Mouse (Mus musculus): ENCODE measurements around the gene Sgsh.

Sgsh gene

DNA sequence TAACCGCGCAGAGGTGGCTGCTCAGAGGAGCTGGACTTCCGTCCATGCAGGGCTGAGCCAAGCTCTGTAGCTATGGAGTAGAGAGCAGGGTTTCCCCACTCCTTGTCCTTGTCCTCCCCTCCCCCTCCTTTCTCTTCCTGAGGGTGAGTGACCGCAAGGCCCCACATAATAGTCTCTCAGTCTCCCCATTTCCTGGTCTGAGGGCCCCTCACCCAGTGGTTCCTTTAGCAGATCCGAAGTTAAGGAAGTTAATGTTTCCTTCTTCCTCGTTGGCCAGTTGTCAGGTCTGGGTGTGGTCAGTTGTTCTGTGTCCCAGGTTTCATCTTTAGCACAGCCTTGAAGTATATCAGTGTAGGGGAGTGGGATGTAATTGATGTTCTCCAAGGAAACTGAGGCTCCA is 20.1 kb upstream of the Sgsh start:
- no peak for DNase-seq (ENCODE audit: low spot score in 2 of 2)

DNA sequence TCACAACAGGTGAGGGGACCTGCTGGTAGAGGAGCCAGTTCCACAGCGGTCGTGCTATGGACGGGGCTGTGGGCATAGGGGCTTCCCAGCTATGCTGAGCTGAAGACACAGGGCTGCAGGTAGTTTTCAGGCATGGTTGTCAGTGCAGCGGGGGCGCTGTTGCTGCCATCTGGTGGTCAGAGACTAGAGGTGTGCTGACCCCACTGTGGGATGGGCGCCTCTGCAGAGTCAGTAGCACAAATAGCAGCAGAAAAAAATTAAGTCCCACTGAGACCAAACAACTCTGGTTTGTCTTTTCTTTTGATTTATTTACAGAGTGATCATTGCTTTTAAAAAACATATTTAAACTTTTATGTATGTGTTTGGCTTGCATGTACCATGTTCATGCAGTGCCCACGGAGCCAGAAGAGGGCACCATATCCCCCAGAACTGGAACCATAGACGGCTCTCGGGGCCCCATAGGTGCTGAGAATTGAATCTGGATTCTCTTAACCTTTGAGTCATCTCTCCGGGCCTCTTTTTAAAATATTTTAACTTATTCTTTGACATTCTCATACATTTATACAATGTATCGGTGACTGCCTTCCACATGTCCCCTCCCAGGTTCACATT is 8.3 kb upstream of the Sgsh start:
- peak in 1 of 2 experiments; percentile 26 for DNase-seq (ENCODE audit: low spot score in 2 of 2)

- no peak for DNase-seq (ENCODE audit: low spot score in 2 of 2)
These were observed 7.6 kb upstream of the Sgsh start for GRCm38 (mm10) chr11:119362769-119363533.

DNA sequence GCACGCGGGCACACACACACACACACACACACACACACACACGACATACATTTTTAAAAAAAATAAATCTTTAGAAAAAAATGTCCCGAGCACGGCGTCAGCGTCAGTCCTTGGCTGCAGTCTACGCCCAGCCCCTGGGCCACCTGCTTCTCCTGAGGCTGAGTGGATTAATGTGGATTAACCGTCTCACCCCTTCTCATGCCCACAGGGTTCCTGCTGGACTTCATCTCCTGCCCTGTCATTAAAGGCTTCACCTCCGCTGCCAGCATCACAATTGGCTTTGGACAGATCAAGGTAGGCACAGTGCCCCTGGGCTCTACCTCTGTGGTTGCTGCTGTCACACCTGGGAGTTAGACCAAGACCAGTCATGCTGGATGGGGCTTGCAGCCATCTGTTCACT is 3.8 kb upstream of the Sgsh start:
- no peak for DNase-seq (ENCODE audit: low spot score in 2 of 2)

DNA sequence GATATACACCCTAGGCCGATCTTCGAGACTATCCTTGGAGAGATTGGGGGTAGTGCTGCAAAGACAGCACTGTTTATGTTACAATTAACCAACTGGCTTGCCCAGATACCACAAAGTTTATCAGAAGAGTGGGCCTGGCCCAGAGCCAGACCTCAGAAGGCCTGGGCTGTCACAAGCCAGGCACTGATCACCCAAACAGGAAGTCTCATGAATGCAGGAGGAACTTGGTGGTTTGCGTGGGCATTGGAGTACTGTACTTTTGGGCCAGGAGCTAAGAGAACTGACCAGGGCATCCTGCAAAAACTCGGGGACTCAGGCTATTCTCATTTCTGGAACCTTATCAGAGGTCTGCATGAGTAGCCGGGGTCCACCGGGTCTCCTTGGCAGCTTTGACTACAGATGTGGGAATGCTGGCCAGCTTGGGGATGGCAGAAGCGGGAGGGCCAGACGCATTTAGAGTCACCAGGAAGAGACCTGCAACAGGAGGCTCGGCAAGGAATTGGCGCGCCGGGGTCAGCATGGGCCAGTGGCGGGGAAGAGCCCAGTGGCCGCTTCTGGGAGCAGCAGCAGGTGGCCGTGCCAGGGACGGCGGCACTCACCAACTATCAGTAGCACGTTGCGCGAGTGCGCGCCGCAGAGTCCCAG is 416 bp downstream of the Sgsh start:
- DNase-seq (ENCODE audit: low spot score in 2 of 2) = peak in 1 of 2 experiments; percentile 7

DNA sequence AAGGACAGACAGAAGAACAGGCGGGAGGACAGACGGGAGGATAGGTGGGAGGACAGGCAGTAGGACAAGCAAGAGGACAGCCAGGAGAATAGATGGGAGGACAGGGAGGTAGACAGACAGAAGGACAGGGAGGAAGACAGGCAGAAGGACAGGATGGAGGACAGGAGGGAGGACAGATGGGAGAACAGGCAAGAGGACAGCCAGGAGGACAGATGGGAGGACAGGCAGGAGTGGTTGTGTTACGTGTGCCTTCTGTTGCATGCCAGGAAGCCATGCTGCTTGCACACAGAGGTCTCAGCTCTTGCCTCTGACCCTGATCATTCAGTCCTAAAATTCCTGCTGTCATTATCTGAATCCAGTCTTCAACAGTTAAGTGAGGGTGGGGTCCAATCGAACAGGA is 1.4 kb downstream of the Sgsh start:
- no peak for DNase-seq (ENCODE audit: low spot score in 2 of 2)

- DNase-seq (ENCODE audit: low spot score in 2 of 2) = no peak
These were observed 3.2 kb downstream of the Sgsh start for GRCm38 (mm10) chr11:119352113-119352512.

- no peak for DNase-seq (ENCODE audit: low spot score in 2 of 2)
These were observed 8.2 kb downstream of the Sgsh start for GRCm38 (mm10) chr11:119347125-119347524.

DNA sequence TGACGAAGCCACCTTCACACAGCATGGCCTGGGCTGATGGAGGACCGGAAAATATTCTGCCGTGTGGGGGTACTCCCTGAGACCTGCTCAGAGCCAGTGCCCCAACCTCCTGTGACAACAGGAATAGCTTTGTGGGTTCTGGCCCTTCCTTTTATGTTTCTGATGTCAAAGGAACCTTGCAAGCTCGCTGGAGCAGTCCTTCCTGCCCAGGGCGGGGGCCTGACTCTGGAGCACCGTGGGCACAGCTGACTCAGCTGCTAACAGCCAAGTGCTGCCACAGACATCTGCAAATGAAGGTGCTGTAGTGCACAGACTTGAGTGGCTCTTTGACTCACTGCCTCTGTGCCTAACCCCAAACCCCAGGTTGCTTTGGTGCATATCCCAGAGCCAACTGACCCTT is 10.5 kb downstream of the Sgsh start:
- DNase-seq (ENCODE audit: low spot score in 2 of 2) = no peak

DNA sequence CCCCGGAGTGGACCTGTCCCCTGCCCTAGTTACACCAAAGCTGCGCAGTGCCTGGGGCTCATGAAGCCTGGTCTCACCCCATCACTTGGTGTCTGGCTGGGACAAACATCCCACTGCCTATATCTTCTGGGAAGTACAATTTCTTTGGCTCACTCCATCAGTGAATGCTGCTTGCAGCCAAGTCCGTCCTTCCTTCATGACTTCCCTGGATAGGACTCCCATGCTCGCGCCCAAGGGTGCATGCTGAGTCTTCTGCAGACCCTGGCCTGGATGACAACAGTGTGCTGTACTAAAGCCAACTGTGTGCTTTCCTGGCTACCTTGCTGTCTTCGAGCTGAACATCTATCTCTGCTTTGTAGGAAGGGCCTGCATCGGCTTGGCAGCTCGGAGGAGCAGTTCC is 11.2 kb downstream of the Sgsh start:
- DNase-seq (ENCODE audit: low spot score in 2 of 2) = no peak

DNA sequence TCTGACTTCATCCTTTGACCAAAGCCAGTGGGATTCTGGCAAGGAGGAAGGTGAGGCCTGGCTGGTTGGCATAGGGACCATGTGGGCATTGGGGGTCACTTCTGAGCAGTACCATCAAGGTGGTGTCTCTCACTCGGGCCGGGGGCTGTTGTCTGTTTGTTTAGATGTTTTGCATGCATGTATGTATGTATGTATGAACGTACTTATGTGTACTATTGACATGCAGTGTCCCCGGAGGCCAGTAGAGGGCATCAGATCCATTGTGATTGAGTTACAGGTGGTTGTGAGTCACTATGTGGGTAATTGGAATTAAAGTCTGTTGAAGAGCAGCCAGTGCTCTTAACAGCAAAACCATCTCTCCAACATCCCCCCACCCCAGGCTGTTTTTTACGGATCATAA is 15.7 kb downstream of the Sgsh start:
- DNase-seq (ENCODE audit: low spot score in 2 of 2) = peak; percentile 58 to 64

GRCm38 (mm10) chr11:119339179-119339578 is 16.2 kb downstream of the Sgsh start:
- DNase-seq (ENCODE audit: low spot score in 2 of 2) = no peak

DNA sequence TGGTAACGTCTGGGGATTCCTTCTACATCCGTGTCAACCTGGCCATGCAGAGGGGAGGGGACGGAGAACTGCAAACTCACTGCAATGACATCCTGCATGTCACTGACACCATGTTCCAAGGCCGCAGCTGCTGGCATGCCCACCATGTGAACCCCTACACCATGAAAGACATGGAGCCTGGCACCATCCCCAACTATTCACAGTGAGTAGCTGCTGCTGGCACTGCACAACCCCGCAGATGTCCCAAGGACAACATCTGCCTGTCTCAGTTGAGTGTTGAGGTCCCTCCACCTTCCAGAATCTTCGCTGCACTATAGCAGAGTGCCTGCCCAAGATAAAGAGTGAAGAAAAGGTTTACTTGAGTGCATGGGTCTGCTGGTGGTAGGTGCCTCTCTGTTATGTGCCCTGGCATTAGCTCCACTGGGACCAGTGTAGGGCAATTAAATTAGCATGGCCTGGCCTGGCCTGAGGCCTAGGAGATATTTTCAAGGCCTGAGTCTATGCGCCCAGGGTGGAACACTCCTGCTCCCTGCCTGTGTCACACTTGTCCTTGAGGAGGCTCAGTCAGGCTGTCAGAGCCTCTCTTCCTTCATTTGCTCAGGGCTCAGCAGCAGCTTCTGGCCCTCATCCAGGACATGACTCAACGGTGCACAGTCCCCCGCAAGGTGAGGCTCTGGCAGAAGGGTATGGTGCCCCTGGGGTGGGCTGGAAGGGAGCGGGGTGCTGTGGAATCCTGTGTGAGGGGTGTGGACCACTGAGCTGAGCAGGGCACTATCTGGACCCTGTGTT is 16.9 kb downstream of the Sgsh start:
- no peak for DNase-seq (ENCODE audit: low spot score in 2 of 2)

DNA sequence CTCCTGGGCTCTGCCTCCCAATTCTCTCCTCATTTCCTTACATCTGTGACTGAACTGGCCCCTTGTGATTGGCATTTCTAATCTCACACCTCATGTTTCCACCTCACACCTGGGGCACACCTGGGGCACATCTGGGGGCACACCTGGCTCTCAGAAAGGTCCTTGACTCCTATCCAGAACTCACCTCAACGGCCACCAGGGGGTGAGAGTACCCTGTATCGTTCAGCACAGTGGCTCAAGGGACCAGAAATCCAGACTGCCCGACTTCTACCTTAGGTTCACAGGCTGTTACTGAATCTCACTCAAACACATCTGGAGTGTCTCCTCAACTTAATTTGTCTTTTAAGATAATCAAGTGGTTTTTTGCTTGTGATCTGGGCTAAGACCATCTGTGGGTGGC is 23.4 kb downstream of the Sgsh start:
- no peak for DNase-seq (ENCODE audit: low spot score in 2 of 2)

DNA sequence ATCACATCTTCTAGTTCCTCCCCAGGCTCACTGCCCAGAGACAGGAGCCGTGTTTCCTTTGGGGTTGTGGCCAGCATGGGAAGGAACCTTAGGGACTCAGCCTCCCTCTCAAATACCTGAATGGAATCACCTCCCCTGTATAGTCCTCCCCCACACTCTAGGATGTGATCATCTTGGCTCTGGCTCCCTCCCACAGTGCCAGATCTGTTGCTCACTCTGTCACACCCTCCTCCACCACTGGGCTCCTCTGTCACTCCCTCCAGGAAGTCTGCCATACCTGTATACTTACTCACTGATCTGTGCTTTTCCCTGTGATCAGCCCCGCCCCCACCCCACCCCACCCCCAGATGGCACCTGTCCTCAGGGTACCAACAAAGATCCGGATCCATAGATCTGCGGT is 24.7 kb downstream of the Sgsh start:
- no peak for DNase-seq (ENCODE audit: low spot score in 2 of 2)

DNA sequence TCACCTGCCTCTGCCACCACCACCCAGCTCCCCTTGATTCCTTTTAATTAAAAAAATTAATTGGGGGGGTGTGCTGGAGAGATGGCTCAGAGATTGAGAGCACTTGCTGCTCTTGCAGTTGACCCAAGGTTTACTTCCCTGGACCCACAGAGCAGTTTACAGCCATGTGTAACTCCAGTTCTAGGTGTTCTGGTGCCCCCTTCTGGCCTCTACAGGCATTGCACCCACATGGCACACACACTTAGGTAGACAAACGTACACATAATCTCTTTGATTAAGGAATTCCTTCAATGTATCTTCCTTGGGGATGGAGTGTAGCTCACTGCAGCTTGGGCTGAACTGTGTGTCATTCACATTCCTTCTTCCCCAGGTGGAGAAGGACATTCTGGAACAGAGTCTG is 30.3 kb downstream of the Sgsh start:
- no peak for DNase-seq (ENCODE audit: low spot score in 2 of 2)

- DNase-seq (ENCODE audit: low spot score in 2 of 2) = no peak
These were observed 32.8 kb downstream of the Sgsh start for GRCm38 (mm10) chr11:119322521-119322920.

DNA sequence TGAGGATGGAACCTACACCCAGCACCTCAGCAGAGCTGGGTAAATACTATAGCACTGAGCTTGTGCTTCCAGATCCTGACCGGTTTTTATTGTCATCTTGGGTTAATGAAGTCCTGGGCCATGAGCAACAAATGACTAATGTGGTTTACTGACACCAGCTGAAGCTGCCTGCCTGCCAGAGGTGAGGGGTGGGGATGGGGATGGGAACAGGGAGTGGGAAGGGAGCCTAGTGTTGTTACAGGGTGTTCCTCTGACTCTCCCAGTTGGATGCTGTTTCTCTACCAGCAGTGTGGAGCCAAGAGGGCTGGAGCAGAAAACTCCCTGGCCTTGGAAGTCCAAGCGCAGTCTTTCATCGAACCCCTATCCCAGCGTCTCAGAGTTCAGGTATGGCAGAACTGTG is 38.6 kb downstream of the Sgsh start:
- DNase-seq (ENCODE audit: low spot score in 2 of 2) = no peak

GRCm38 (mm10) chr11:119314252-119314936 is 40.9 kb downstream of the Sgsh start:
- DNase-seq (ENCODE audit: low spot score in 2 of 2) = no peak

- no peak for DNase-seq (ENCODE audit: low spot score in 2 of 2)
These were observed 44.7 kb downstream of the Sgsh start for GRCm38 (mm10) chr11:119310621-119311020.

DNA sequence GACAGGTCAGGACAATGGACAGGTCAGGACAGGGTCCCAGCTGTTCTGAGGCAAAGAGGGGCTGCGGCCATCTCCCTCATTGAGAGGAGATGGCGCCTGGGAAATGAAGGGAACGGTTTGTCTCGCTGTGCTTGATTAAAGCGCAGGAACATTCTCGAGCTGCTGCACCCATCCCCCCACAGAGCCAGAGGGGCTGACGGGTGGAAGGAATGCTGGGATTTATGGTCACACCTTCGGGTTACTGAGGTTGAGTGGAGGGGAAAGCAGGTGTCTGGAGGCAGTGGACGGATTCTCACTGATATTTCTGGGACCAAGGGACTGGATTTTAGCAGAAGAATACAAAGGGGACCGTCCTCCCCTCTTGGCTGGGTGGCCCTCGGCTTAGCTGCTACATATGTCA is 47.4 kb downstream of the Sgsh start:
- no peak for DNase-seq (ENCODE audit: low spot score in 2 of 2)

GRCm38 (mm10) chr11:119307658-119307867 is 47.8 kb downstream of the Sgsh start, which contains the start of gene Card14:
Gene Card14, plus strand, starts transcription at chr11:119307768.
- DNase-seq (ENCODE audit: low spot score in 2 of 2) = no peak
